Mouse (Mus musculus): Measurements from ENCODE around the gene Col28a1. TPM values are rescaled to one million over a fixed set of nuclear protein-coding genes. Genes with fewer than 3 reads are reported as not detected.
A peak's percentile ranks its signal among the peaks of the same experiment; 100 is the strongest.
"Not testable (repeated sequence)": the region's sequence is repeated elsewhere in the genome, so short reads cannot be mapped to it uniquely, and the experiment has no call there.

Col28a1 gene
- total RNA-seq, 2 experiments from 2014 or later, result 0.45 to 0.49 TPM

GRCm38 (mm10) chr6:8025332-8026129, 166.9 kb downstream of the Col28a1 start:
- no peak for DNase-seq (ENCODE audit: low spot score in 2 of 2)

- DNase-seq (ENCODE audit: low spot score in 2 of 2), result no peak
Observed at GRCm38 (mm10) chr6:8023527-8023926, 168.9 kb downstream of the Col28a1 start.

- no peak for DNase-seq (ENCODE audit: low spot score in 2 of 2)
Observed at GRCm38 (mm10) chr6:7994736-7995135, 197.7 kb downstream of the Col28a1 start.

- peak in 1 of 2 experiments; percentile 44 for DNase-seq (ENCODE audit: low spot score in 2 of 2)
Observed at GRCm38 (mm10) chr6:7983646-7983979, 208.8 kb downstream of the Col28a1 start.

- not testable (repeated sequence) for DNase-seq (ENCODE audit: low spot score in 2 of 2)
Observed at GRCm38 (mm10) chr6:7982958-7983645, 209.3 kb downstream of the Col28a1 start.

GRCm38 (mm10) chr6:7971020-7971760, 221.2 kb downstream of the Col28a1 start:
- no peak for DNase-seq (ENCODE audit: low spot score in 2 of 2)

- no peak for DNase-seq (ENCODE audit: low spot score in 2 of 2)
Observed at GRCm38 (mm10) chr6:7969376-7969775, 223.0 kb downstream of the Col28a1 start.

- no peak for DNase-seq (ENCODE audit: low spot score in 2 of 2)
Observed at GRCm38 (mm10) chr6:7965833-7966522, 226.4 kb downstream of the Col28a1 start.

GRCm38 (mm10) chr6:7962749-7963148, 229.7 kb downstream of the Col28a1 start:
- DNase-seq (ENCODE audit: low spot score in 2 of 2), result no peak

- DNase-seq (ENCODE audit: low spot score in 2 of 2), result no peak
Observed at GRCm38 (mm10) chr6:7952208-7952607, 240.2 kb downstream of the Col28a1 start.

GRCm38 (mm10) chr6:7951778-7952177, 240.6 kb downstream of the Col28a1 start:
- no peak for DNase-seq (ENCODE audit: low spot score in 2 of 2)

Other genes with a start within 250 kb of the Col28a1 start
- gene Mios, start 16.6 kb upstream of the Col28a1 start, total RNA-seq (2021), result 10 to 100 TPM; 23.1 to 25.2 TPM
- 10 to 100 TPM; 16.1 to 16.2 TPM for gene Rpa3, start 66.6 kb upstream of the Col28a1 start, total RNA-seq (2021)
- 10 to 100 TPM; 44.8 to 45.6 TPM for gene Umad1, start 66.7 kb upstream of the Col28a1 start, total RNA-seq (2021)
- 1 to 10 TPM; 4.8 to 8.7 TPM for gene Gm45062, start 66.8 kb upstream of the Col28a1 start, total RNA-seq (2021)